Mouse (Mus musculus): Measurements from ENCODE around the gene Ulk4. TPM values are rescaled to one million over a fixed set of nuclear protein-coding genes. Genes with fewer than 3 reads are reported as not detected.

Gene Ulk4
- polyA plus RNA-seq, 1 experiment from 2014 or later, result 161 TPM

DNA sequence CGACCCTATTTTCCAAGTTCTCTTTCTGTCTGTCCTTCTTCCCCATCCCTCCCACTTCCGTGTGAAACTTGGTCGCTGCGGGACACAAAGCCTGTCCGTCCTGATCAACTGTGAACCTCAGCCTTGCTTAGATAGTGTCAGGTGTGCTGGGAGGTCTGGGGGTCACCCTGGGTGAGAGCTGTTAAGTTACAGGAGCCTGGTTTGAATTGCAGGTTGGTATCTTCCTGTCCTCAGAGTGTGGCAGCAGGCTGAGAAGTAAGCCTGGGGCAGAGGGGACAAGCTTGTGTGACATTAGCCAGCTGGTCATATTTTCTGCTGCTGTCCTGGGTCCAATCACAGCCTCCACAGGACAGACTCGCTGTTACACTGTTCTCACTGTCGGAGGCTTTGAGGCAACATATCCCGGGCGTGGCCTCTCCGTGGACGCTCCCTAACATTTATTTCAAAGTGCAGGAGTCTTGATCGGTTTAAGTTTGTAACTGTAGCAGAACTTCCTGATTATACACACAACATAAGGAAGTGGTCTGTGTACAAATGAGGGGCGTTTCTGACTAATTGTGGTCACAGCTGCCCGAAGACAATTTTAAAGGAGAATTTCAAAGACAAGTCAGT, 37.6 kb upstream of the Ulk4 start:
- H3K9me3 ChIP-seq (ENCODE audit: control insufficient read depth, low read length), result no peaks in the 10 kb centered on the region
- ATAC-seq (ENCODE audit: low FRiP score), result peak; percentile 24; the same call in 1 of the 2 replicates
- H3K4me3 ChIP-seq (ENCODE audit: low read depth, low read length), result peak overlapping the region; percentile 19
- peaks cover 24% of the 10 kb centered on the region for H3K4me1 ChIP-seq (replicated peaks; ENCODE audit: control insufficient read depth, insufficient read depth, low read length)
- H3K4me2 ChIP-seq (replicated peaks; ENCODE audit: low read depth, low read length), result peak overlapping the region; percentile 50
- DNase-seq (ENCODE audit: low spot score), result peak; percentile 49
- peak overlapping the region; percentile 87 for H3K27ac ChIP-seq (ENCODE audit: low read depth, low read length)
- H3K9ac ChIP-seq (ENCODE audit: low read depth, low read length), result peak overlapping the region; percentile 57; the same call in 1 of the 2 replicates
- 20% methylated on average over 14 of the region's 14 CpGs for WGBS
- no peaks in the 10 kb centered on the region for H3K36me3 ChIP-seq (ENCODE audit: control insufficient read depth, insufficient read depth, low read length)
- no peaks in the 10 kb centered on the region for H3K27me3 ChIP-seq (ENCODE audit: control insufficient read depth, insufficient read depth, low read length)

DNA sequence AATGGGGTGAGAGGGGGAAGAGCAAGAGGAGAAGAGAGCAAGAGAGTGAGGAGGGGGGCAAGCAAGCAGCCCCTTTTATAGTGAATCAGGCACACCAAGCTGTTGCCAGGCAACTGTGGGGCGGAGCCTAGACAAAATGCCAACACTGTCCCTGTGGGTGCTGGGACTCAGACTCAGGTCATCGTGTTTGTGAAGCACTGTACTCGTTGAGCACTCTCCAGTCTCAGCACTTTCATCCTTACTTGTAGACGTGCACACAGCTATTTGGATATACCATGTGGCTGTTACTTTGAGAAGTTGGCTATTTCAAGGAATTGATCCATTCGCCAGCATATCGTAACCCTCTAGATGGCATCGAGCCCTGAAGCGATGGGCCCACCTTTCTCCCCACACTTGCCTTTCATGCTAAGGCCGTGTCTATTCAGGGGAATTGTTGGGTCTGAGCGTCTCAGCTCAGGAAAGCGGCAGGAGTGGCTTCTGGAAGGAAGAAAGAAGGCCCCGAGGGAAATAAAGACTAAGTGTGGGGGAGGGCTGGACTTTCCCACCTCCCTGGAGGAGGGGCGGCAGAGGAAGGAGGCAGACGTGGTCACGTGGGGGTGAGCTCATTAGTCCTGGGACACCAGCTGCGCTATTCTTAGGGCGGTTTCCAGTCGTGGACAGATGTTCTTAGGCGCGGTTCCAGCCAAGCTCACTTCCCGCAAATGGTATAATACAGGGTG, 36.8 kb upstream of the Ulk4 start:
- peak; percentile 80 for ATAC-seq (ENCODE audit: low FRiP score)
- Histone ChIP-seq H3K9ac (ENCODE audit: low read depth, low read length) (peak overlapping the region; percentile 57; the same call in 1 of the 2 replicates), H3K9me3 (ENCODE audit: control insufficient read depth, low read length) (no peaks in the 10 kb centered on the region), H3K36me3 (ENCODE audit: control insufficient read depth, insufficient read depth, low read length) (no peaks in the 10 kb centered on the region), H3K4me3 (ENCODE audit: low read depth, low read length) (peak overlapping the region; percentile 19), H3K27me3 (ENCODE audit: control insufficient read depth, insufficient read depth, low read length) (no peaks in the 10 kb centered on the region), H3K4me2 (replicated peaks; ENCODE audit: low read depth, low read length) (peak overlapping the region; percentile 50), H3K4me1 (replicated peaks; ENCODE audit: control insufficient read depth, insufficient read depth, low read length) (peaks cover 21% of the 10 kb centered on the region), H3K27ac (ENCODE audit: low read depth, low read length) (peak overlapping the region; percentile 87)
- under 1% methylated on average over 21 of the region's 21 CpGs for WGBS
- peak; percentile 87 for DNase-seq (ENCODE audit: low spot score)

DNA sequence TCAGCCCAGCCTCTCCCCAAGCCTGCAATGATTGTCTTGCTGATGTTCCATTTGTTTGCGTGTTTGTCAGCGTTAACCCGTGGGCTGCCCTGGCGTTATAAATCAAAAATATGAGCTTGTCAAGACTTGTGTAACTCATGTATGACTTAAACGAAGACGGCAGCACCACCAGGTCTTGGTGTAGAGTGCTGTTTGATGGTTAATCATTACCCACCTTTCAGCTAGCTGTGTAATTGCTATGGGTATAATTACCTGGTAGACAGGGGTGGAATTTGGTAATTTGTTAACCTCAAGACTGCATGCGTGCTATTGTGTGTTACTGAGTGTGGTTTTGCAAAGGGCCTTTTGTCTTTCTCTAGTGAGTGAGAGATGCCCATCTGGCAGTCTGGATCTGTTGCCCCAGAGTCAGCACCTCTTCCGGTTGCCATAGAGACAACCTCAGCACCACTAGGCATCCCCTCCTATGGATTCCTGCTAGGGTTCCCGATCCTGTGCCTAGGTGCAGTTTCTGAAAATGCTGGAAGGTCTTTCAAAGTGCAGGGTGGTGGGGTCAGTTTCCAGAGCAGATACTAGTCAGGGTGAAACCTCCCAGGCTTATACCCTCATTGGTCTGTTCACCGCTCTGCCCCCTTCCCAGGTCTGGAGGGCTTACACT, 35.4 kb upstream of the Ulk4 start:
- peak; percentile 63 for DNase-seq (ENCODE audit: low spot score)
- peak; percentile 41; the same call in 1 of the 2 replicates for ATAC-seq (ENCODE audit: low FRiP score)
- 41% methylated on average over 10 of the region's 10 CpGs for WGBS
- peak overlapping the region; percentile 87 for H3K27ac ChIP-seq (ENCODE audit: low read depth, low read length)
- 0 out of 2 replicates have a peak overlapping the region, but pooled peaks have one; percentile 5 for H3K9ac ChIP-seq (ENCODE audit: low read depth, low read length)
- no peaks in the 10 kb centered on the region for H3K9me3 ChIP-seq (ENCODE audit: control insufficient read depth, low read length)
- peaks cover 21% of the 10 kb centered on the region for H3K4me1 ChIP-seq (replicated peaks; ENCODE audit: control insufficient read depth, insufficient read depth, low read length)
- no peak overlapping the region for H3K4me3 ChIP-seq (ENCODE audit: low read depth, low read length)
- H3K27me3 ChIP-seq (ENCODE audit: control insufficient read depth, insufficient read depth, low read length), result no peaks in the 10 kb centered on the region
- no peak overlapping the region; the same call in 1 of the 2 replicates for H3K4me2 ChIP-seq (replicated peaks; ENCODE audit: low read depth, low read length)
- no peaks in the 10 kb centered on the region for H3K36me3 ChIP-seq (ENCODE audit: control insufficient read depth, insufficient read depth, low read length)

DNA sequence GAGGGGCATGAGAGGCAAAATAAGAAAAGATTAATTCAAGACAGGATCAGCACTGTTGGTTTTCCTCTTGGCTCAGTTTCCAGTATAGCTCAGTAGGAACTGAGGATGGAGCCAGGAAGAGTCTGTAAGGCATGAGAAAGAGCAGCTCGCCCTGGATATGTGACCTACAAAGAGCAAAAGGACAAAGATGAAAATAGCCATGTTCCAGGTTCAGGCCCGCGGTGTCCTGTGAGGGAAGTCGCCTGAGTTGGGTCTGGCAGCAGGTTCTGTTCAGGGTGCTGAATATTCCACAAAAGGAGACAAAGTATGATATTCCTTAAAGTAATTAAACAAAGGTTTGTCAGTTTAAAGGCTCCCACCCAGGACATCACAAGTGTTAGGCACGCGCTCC, 34.8 kb upstream of the Ulk4 start:
- no peak overlapping the region for H3K4me2 ChIP-seq (replicated peaks; ENCODE audit: low read depth, low read length)
- no peak for DNase-seq (ENCODE audit: low spot score)
- H3K27ac ChIP-seq (ENCODE audit: low read depth, low read length), result peak overlapping the region; percentile 87
- H3K36me3 ChIP-seq (ENCODE audit: control insufficient read depth, insufficient read depth, low read length), result no peaks in the 10 kb centered on the region
- no peak overlapping the region for H3K4me3 ChIP-seq (ENCODE audit: low read depth, low read length)
- H3K9ac ChIP-seq (ENCODE audit: low read depth, low read length), result no peak overlapping the region
- no peaks in the 10 kb centered on the region for H3K27me3 ChIP-seq (ENCODE audit: control insufficient read depth, insufficient read depth, low read length)
- ATAC-seq (ENCODE audit: low FRiP score), result no peak
- no peaks in the 10 kb centered on the region for H3K9me3 ChIP-seq (ENCODE audit: control insufficient read depth, low read length)
- WGBS, result 74% methylated on average over 6 of the region's 6 CpGs
- peaks cover 21% of the 10 kb centered on the region for H3K4me1 ChIP-seq (replicated peaks; ENCODE audit: control insufficient read depth, insufficient read depth, low read length)

DNA sequence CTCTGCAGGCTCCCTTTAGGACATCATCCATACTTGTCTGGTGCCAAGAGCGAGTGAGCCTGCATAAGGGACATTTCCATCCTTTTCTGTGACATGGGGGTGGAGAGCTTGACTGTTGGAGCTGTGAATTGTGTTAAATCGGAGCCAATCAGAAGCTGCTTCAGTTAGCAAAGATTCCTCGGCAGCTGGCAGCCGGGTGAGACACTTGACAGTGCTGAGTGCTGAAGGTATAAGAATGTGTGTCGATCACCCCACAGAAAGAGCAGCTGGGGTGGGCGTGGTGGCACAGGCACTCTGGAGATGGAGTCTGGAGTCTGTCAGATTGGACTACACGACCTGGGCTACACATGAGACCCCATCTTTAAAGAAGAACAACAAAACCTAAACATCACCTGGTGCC, 33.5 kb upstream of the Ulk4 start:
- no peak overlapping the region for H3K4me3 ChIP-seq (ENCODE audit: low read depth, low read length)
- DNase-seq (ENCODE audit: low spot score), result no peak
- H3K9me3 ChIP-seq (ENCODE audit: control insufficient read depth, low read length), result no peaks in the 10 kb centered on the region
- H3K4me2 ChIP-seq (replicated peaks; ENCODE audit: low read depth, low read length), result no peak overlapping the region
- peak overlapping the region; percentile 4; the same call in 1 of the 2 replicates for H3K27ac ChIP-seq (ENCODE audit: low read depth, low read length)
- WGBS, result 61% methylated on average over 7 of the region's 7 CpGs
- no peaks in the 10 kb centered on the region for H3K36me3 ChIP-seq (ENCODE audit: control insufficient read depth, insufficient read depth, low read length)
- no peak overlapping the region for H3K9ac ChIP-seq (ENCODE audit: low read depth, low read length)
- peaks cover 16% of the 10 kb centered on the region for H3K4me1 ChIP-seq (replicated peaks; ENCODE audit: control insufficient read depth, insufficient read depth, low read length)
- H3K27me3 ChIP-seq (ENCODE audit: control insufficient read depth, insufficient read depth, low read length), result no peaks in the 10 kb centered on the region
- ATAC-seq (ENCODE audit: low FRiP score), result no peak

DNA sequence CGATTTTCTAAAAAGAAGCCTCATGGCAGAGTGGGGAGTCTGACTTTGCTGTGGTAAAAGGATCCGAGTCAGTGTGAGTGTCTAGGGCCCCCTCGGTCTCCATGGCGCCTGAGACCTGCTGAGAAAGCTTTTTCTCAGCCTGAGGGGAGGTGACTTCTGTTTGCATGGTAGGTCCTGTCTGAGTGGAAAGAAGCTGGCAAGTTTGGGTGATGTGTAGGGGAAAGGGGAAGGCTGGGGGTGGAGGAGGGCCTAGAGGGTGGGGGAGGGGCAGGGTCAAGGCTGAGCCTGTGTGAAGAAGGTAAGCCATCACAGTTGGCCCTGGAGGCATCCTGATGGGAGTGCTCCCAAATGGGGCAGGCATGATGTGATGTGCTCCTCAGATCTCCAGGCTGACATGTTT, 32.3 kb upstream of the Ulk4 start:
- Histone ChIP-seq H3K4me2 (replicated peaks; ENCODE audit: low read depth, low read length) (no peak overlapping the region), H3K4me3 (ENCODE audit: low read depth, low read length) (no peak overlapping the region), H3K36me3 (ENCODE audit: control insufficient read depth, insufficient read depth, low read length) (no peaks in the 10 kb centered on the region), H3K9ac (ENCODE audit: low read depth, low read length) (no peak overlapping the region), H3K27me3 (ENCODE audit: control insufficient read depth, insufficient read depth, low read length) (no peaks in the 10 kb centered on the region), H3K9me3 (ENCODE audit: control insufficient read depth, low read length) (no peaks in the 10 kb centered on the region), H3K4me1 (replicated peaks; ENCODE audit: control insufficient read depth, insufficient read depth, low read length) (peaks cover 12% of the 10 kb centered on the region; the same call in 1 of the 2 replicates), H3K27ac (ENCODE audit: low read depth, low read length) (peak overlapping the region; percentile 31; the same call in 1 of the 2 replicates)
- ATAC-seq (ENCODE audit: low FRiP score) (no peak), DNase-seq (ENCODE audit: low spot score) (no peak)
- WGBS, result 25% methylated on average over 4 of the region's 4 CpGs

DNA sequence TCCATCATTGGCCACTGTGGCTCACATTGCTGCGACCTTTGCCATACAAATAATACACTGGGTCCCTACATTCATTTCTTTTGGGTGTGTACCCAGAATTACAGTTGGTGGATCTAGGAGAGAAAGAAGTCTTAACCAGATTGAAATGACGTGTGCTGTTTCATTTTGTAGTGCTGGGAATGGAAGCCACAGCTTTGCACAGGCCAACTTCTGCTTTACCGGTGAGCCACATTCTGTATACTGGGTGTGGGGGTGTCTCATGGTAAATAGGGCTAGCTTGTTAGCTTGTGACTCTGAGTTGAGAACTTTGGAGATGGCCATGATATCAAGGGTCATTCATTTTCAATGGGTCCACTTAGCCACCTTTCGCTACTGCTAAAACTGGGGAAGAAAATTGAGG, 28.5 kb upstream of the Ulk4 start:
- no peak overlapping the region for H3K4me2 ChIP-seq (replicated peaks; ENCODE audit: low read depth, low read length)
- H3K9ac ChIP-seq (ENCODE audit: low read depth, low read length), result no peak overlapping the region
- ATAC-seq (ENCODE audit: low FRiP score), result no peak
- H3K9me3 ChIP-seq (ENCODE audit: control insufficient read depth, low read length), result no peaks in the 10 kb centered on the region
- no peaks in the 10 kb centered on the region for H3K36me3 ChIP-seq (ENCODE audit: control insufficient read depth, insufficient read depth, low read length)
- H3K4me1 ChIP-seq (replicated peaks; ENCODE audit: control insufficient read depth, insufficient read depth, low read length), result peaks cover 11% of the 10 kb centered on the region; the same call in 1 of the 2 replicates
- no peaks in the 10 kb centered on the region for H3K27me3 ChIP-seq (ENCODE audit: control insufficient read depth, insufficient read depth, low read length)
- no peak overlapping the region for H3K27ac ChIP-seq (ENCODE audit: low read depth, low read length)
- no peak for DNase-seq (ENCODE audit: low spot score)
- WGBS, result 95% methylated on average over 4 of the region's 4 CpGs
- no peak overlapping the region for H3K4me3 ChIP-seq (ENCODE audit: low read depth, low read length)

DNA sequence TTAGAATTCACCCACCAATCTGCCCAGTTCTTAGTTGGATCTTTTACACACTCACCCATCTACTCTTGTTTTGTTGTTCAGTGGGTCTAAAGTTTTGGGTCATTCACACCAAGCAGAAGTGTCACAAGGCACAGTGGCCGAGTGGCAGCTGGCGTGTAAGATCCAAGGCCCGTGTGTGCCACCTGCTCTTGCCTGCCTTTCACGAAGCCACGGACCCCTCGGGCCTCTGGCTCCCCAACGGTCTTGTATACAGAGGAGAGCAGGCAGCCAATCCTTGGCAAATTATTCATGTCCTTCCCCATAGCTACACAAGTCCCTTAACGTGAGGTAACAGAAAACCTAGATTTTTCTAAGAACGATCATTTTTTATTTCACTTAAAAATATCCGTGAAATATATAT, 27.5 kb upstream of the Ulk4 start:
- Histone ChIP-seq H3K9me3 (ENCODE audit: control insufficient read depth, low read length) (no peaks in the 10 kb centered on the region), H3K27ac (ENCODE audit: low read depth, low read length) (0 out of 2 replicates have a peak overlapping the region, but pooled peaks have one; percentile 1), H3K4me1 (replicated peaks; ENCODE audit: control insufficient read depth, insufficient read depth, low read length) (peaks cover 18% of the 10 kb centered on the region), H3K9ac (ENCODE audit: low read depth, low read length) (no peak overlapping the region), H3K27me3 (ENCODE audit: control insufficient read depth, insufficient read depth, low read length) (no peaks in the 10 kb centered on the region), H3K36me3 (ENCODE audit: control insufficient read depth, insufficient read depth, low read length) (no peaks in the 10 kb centered on the region), H3K4me2 (replicated peaks; ENCODE audit: low read depth, low read length) (no peak overlapping the region), H3K4me3 (ENCODE audit: low read depth, low read length) (no peak overlapping the region)
- whole genome bisulfite sequencing, result 57% methylated on average over 10 of the region's 10 CpGs
- DNase-seq (ENCODE audit: low spot score), result no peak
- no peak for ATAC-seq (ENCODE audit: low FRiP score)
